Mouse (Mus musculus): Measurements from ENCODE around the gene Rab44. TPM values are rescaled to one million over a fixed set of nuclear protein-coding genes. Genes with fewer than 3 reads are reported as not detected.

Rab44 gene
- polyA plus RNA-seq, 1 experiment from 2014 or later, result 0.15 TPM

DNA sequence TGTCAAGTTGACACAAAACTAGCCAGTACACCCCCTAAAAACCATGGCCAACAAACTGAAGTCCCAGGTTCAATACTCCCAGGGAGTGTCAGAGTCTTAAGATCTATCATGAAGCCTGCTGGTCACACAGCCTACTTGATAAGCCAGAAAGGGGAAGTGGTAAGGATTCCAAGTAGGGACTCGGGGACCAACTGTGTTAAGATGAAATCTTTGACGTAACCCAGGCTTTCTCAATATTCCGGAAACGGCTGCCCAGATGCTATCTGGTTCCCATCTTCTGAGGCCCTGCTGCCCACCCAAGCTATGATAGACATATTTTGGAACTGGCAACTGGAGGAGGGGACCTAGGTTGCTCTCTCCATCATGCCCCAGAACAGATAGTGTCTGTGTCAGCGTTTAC is 2.6 kb upstream of the Rab44 start:
- Histone ChIP-seq H3K27me3 (replicated peaks) (no peaks in the 10 kb centered on the region), H3K36me3 (no peaks in the 10 kb centered on the region), H3K4me2 (no peak overlapping the region), H3K9me3 (replicated peaks) (no peaks in the 10 kb centered on the region), H3K9ac (replicated peaks) (no peak overlapping the region), H3K4me1 (no peaks in the 10 kb centered on the region), H3K27ac (replicated peaks) (no peak overlapping the region), H3K4me3 (replicated peaks) (no peak overlapping the region)
- WGBS, result 88% methylated on average over 5 of the region's 5 CpGs
- no peak for ATAC-seq (ENCODE audit: low FRiP score)

DNA sequence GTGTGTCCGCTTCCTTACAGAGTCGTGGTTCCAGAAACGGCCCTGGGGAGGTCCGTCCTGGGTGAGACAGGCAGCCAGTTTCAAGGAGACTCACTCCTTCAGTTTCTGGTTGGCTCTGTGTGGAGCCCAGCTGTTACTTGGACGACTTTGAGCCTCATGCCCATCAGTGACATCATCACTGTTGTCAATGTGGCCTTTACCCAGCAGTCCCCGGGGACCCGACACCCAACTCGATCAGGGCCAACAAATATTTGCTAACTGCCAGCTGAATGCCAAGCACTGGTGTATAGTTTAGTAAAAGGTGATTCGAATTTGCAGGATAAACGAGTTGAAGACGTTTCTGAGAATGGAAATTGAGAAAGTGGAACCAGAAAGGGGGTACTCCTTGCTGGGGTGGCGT is 2.1 kb downstream of the Rab44 start:
- ATAC-seq (ENCODE audit: low FRiP score), result no peak
- H3K4me3 ChIP-seq (replicated peaks), result no peak overlapping the region
- H3K9ac ChIP-seq (replicated peaks), result no peak overlapping the region
- no peaks in the 10 kb centered on the region for H3K9me3 ChIP-seq (replicated peaks)
- no peak overlapping the region for H3K4me2 ChIP-seq
- H3K27ac ChIP-seq (replicated peaks), result no peak overlapping the region
- no peaks in the 10 kb centered on the region for H3K36me3 ChIP-seq
- no peaks in the 10 kb centered on the region for H3K4me1 ChIP-seq
- 74% methylated on average over 12 of the region's 12 CpGs for WGBS
- no peaks in the 10 kb centered on the region for H3K27me3 ChIP-seq (replicated peaks)

DNA sequence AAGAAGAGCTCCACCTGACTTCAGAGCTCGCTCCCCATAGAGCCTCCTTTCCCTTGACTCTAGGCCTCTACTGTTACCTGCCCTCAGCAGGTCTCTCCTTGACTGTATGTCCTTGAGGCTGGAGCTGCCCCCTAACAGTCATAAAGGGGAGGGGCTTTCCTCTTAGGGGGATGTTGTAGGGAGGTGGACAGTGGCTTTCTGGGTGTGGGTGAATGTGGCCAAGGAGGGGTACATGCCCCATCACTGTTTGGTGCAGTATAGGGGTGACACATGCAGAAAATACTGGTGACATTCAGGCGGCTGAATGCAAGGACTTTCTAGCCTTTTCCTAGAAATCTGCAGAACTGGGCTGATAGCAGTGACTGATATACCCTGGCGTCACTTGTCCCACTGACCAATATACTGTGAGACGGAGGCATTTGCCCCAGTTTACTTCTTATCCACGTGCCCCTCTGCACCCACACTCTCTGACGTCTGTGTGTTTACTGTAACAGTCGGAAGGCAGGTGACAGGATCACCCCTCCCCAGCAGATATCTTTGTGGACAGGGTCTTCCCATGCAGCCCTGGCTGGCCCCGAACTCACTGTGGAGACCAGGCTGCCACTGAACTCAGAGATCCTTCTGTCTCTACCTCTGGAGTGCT is 3.2 kb downstream of the Rab44 start:
- no peak overlapping the region for H3K9ac ChIP-seq (replicated peaks)
- no peaks in the 10 kb centered on the region for H3K36me3 ChIP-seq
- no peak overlapping the region for H3K4me3 ChIP-seq (replicated peaks)
- H3K4me1 ChIP-seq, result no peaks in the 10 kb centered on the region
- no peaks in the 10 kb centered on the region for H3K27me3 ChIP-seq (replicated peaks)
- 80% methylated on average over 8 of the region's 8 CpGs for WGBS
- no peak overlapping the region for H3K27ac ChIP-seq (replicated peaks)
- no peak for ATAC-seq (ENCODE audit: low FRiP score)
- H3K9me3 ChIP-seq (replicated peaks), result no peaks in the 10 kb centered on the region
- H3K4me2 ChIP-seq, result no peak overlapping the region

DNA sequence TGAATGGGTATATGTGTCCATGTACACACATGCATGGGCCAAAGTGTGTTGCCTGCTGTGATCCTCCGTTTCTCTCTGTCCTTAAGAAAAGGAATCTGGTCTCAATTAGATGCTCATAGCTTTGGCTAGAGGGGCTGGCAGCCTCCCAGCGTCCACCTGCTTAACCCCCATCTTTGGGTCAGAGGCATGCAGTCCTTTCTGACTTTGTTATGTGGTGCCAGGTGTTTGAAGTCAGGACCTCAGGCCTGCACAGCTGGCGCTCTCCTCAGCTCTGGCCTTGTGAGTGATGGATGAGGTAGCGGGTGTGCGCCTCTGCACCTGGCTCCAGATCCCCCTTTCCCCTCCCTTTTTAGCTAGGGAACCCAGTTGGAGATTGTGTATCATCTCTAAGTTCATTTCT is 4.1 kb downstream of the Rab44 start:
- Histone ChIP-seq H3K4me2 (no peak overlapping the region), H3K4me3 (replicated peaks) (no peak overlapping the region), H3K27ac (replicated peaks) (no peak overlapping the region), H3K36me3 (no peaks in the 10 kb centered on the region), H3K4me1 (no peaks in the 10 kb centered on the region), H3K9me3 (replicated peaks) (no peaks in the 10 kb centered on the region), H3K9ac (replicated peaks) (no peak overlapping the region), H3K27me3 (replicated peaks) (no peaks in the 10 kb centered on the region)
- ATAC-seq (ENCODE audit: low FRiP score), result no peak
- WGBS, result 62% methylated on average over 5 of the region's 5 CpGs

DNA sequence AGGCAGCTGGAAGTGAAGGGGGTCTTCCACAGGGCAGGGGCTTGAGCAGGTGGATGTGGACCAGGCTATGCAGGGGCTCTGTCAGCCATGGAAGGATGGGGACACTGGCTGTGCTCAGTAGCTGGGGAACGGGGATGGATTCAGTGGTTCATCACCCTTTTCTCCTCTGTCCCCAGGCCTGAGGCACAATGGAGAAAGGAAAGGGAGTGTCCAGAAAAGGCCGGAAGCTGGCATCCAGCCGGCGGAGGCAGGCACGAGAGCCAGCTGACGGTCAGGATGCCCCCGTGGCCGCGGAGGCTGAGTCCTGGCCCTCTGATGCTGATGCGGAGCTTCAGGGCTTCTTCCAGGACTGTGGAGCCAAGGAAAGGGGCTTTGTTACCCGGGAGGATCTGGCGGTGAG is 6.7 kb downstream of the Rab44 start:
- no peak overlapping the region for H3K9ac ChIP-seq (replicated peaks)
- no peaks in the 10 kb centered on the region for H3K27me3 ChIP-seq (replicated peaks)
- ATAC-seq (ENCODE audit: low FRiP score), result no peak
- H3K36me3 ChIP-seq, result no peaks in the 10 kb centered on the region
- no peaks in the 10 kb centered on the region for H3K4me1 ChIP-seq
- H3K27ac ChIP-seq (replicated peaks), result no peak overlapping the region
- no peaks in the 10 kb centered on the region for H3K9me3 ChIP-seq (replicated peaks)
- no peak overlapping the region for H3K4me3 ChIP-seq (replicated peaks)
- WGBS, result 60% methylated on average over 12 of the region's 12 CpGs
- no peak overlapping the region for H3K4me2 ChIP-seq

DNA sequence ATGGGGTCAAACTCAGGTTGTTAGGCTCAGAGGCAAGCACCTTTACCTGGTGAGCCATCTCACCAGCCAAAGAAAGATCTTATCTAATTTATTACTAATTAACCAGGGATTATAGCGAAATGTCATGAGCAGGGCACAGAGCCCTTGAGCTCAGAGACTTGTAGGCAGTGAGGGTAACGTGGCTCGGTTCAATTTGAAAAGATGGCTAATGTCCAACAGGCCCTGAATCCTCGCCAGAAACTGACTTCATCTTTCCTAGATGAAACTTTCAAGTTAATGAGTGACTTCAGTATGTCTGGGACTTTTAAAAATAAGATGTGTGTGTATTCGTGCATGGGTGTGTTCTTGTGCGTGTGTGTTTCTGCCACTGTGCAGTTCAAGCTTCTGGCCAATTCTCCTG is 8.9 kb downstream of the Rab44 start:
- H3K27ac ChIP-seq (replicated peaks), result no peak overlapping the region
- H3K9me3 ChIP-seq (replicated peaks), result no peaks in the 10 kb centered on the region
- no peak overlapping the region for H3K9ac ChIP-seq (replicated peaks)
- H3K36me3 ChIP-seq, result no peaks in the 10 kb centered on the region
- no peaks in the 10 kb centered on the region for H3K4me1 ChIP-seq
- H3K27me3 ChIP-seq (replicated peaks), result no peaks in the 10 kb centered on the region
- ATAC-seq (ENCODE audit: low FRiP score), result no peak
- 76% methylated on average over 6 of the region's 6 CpGs for WGBS
- H3K4me2 ChIP-seq, result no peak overlapping the region
- no peak overlapping the region for H3K4me3 ChIP-seq (replicated peaks)

DNA sequence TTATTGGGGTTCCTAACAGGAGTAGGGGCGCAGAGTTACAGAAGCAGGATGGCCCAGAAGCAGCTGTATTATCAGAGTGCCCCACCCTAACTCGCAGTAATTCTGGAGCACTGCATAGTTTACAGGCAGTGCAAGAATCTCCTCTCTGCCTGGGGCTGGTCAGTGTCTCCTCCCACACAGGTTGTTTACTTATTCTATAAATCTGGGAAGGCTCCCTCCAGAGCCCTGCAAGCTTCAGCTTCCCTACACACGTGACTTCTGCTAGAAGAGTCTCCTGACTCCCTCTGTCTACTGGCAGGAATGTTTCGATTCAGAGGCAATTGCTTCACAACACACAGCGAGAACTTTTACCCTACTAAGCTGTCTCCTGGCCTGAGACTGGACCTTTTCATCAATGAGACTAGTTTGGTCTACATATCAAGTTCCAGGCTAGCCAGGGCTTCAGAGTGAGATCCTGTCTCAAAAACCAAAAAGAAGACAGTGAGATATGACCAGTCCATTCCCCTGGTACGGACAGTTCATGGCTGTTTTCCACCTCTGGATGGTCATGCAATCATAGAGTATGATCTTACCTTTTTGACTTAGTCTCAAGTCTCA is 9.7 kb downstream of the Rab44 start:
- Histone ChIP-seq H3K9me3 (replicated peaks) (no peaks in the 10 kb centered on the region), H3K27me3 (replicated peaks) (no peaks in the 10 kb centered on the region), H3K4me1 (no peaks in the 10 kb centered on the region), H3K9ac (replicated peaks) (no peak overlapping the region), H3K36me3 (no peaks in the 10 kb centered on the region), H3K27ac (replicated peaks) (no peak overlapping the region), H3K4me3 (replicated peaks) (no peak overlapping the region), H3K4me2 (no peak overlapping the region)
- WGBS, result 74% methylated on average over 6 of the region's 6 CpGs
- no peak for ATAC-seq (ENCODE audit: low FRiP score)

DNA sequence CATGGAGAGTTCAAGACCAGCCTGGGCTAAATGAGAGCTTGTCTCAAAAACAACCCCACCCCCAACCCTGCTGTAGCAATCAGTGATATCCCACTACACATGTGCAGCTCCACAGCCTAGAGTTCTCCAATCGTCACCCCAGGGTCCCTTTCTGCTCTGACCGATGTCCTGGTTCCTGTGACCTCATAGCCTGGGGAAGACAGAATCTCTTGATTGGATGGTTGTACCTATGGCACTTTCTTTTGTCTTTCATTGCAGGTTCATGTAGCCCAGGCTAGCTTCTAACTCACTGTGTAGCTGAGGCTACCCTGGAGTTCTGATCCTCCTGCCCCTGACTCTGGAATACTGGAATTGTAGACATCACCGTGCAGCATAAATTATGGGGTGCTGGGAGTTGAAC is 12.6 kb downstream of the Rab44 start:
- Histone ChIP-seq H3K4me1 (no peaks in the 10 kb centered on the region), H3K27ac (replicated peaks) (no peak overlapping the region), H3K36me3 (no peaks in the 10 kb centered on the region), H3K9me3 (replicated peaks) (no peaks in the 10 kb centered on the region), H3K4me2 (no peak overlapping the region), H3K4me3 (replicated peaks) (no peak overlapping the region), H3K27me3 (replicated peaks) (no peaks in the 10 kb centered on the region), H3K9ac (replicated peaks) (no peak overlapping the region)
- ATAC-seq (ENCODE audit: low FRiP score), result no peak
- WGBS, result 96% methylated on average over 3 of the region's 3 CpGs

DNA sequence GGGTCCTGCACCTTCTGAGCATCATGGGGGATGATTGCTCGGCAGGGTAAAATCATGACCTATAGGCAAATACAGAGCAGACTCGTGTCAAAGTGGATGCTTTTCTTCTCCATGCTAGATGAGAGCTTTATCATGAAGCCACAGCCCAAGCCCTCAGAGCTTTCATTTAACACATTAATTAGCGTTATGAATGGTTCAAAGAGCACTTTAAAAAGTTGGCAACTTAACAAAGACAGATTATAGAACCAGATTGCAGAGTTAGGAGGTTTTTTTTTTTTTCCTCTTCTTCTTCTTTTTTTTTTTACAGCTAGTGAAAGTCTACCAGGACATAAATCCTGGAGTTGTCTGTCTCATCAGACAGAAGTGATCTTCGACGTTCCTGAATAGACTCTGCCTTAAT is 15.4 kb downstream of the Rab44 start:
- Histone ChIP-seq H3K36me3 (no peaks in the 10 kb centered on the region), H3K4me2 (no peak overlapping the region), H3K9me3 (replicated peaks) (no peaks in the 10 kb centered on the region), H3K27me3 (replicated peaks) (no peaks in the 10 kb centered on the region), H3K9ac (replicated peaks) (no peak overlapping the region), H3K4me1 (no peaks in the 10 kb centered on the region), H3K4me3 (replicated peaks) (no peak overlapping the region), H3K27ac (replicated peaks) (no peak overlapping the region)
- 33% methylated on average over 5 of the region's 5 CpGs for WGBS
- no peak for ATAC-seq (ENCODE audit: low FRiP score)

DNA sequence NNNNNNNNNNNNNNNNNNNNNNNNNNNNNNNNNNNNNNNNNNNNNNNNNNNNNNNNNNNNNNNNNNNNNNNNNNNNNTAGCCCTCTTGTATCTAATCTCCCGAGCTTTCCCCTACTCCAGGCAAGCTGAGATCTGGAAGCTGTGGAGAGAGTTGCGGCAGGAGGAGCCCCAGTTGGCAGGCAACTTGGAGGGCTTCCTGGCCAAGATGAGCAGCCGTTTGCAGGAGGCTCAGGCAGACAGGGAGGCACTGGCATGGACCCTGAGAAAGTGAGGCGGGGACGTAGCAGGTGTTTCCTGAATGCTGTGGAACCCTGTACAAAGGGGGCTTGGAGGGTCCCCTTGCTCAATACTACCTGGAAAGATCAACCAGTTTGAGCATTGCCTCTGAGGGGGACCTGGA is 21.1 kb downstream of the Rab44 start:
- H3K36me3 ChIP-seq, result no peaks in the 10 kb centered on the region
- WGBS, result 76% methylated on average over 5 of the region's 5 CpGs
- no peaks in the 10 kb centered on the region for H3K4me1 ChIP-seq
- H3K4me3 ChIP-seq (replicated peaks), result no peak overlapping the region
- H3K9me3 ChIP-seq (replicated peaks), result no peaks in the 10 kb centered on the region
- no peak overlapping the region for H3K27ac ChIP-seq (replicated peaks)
- ATAC-seq (ENCODE audit: low FRiP score), result no peak
- H3K27me3 ChIP-seq (replicated peaks), result no peaks in the 10 kb centered on the region
- no peak overlapping the region for H3K9ac ChIP-seq (replicated peaks)
- H3K4me2 ChIP-seq, result no peak overlapping the region

DNA sequence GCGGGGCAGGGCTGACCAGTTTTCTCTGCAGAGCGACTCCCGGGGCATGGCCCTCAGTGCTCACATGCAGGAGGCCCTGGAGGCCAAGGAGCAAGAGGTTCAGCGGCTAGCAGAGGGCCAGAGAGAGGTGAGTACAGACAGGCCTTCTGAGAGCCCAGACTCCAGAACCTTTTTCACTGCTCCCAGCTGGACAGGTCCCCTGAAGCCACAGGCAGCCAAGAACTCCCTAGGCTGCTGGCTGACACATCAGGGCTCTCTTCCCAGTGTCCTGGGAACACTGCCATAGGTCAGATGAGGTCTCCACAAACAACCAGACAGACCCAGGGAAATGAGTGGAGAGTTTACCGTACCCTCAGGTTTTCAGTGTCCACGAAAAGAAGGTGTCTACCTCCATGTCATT is 22.3 kb downstream of the Rab44 start:
- Histone ChIP-seq H3K4me2 (no peak overlapping the region), H3K9ac (replicated peaks) (no peak overlapping the region), H3K4me1 (no peaks in the 10 kb centered on the region), H3K4me3 (replicated peaks) (no peak overlapping the region), H3K36me3 (no peaks in the 10 kb centered on the region), H3K27ac (replicated peaks) (no peak overlapping the region), H3K27me3 (replicated peaks) (no peaks in the 10 kb centered on the region), H3K9me3 (replicated peaks) (no peaks in the 10 kb centered on the region)
- WGBS, result 76% methylated on average over 6 of the region's 6 CpGs
- no peak for ATAC-seq (ENCODE audit: low FRiP score)

DNA sequence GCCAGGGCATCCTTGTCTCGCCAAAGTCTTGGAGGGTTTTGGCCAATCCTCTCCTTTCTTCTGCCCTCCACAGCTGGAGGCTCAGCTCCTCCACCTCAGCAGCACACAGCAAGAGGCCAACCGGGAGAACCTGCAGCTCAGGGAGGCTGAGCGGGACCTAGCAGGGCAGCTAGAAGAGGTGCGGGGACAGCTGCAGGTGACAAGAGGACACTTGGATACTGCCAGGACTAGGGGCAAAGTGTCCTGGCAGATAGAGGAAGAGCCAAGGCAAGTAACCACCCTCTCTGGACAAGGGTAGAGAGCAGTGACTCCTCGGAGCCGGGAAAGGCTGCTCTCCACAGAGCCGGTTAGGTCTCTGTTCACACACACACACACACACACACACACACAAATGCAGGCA is 24.0 kb downstream of the Rab44 start:
- H3K36me3 ChIP-seq, result no peaks in the 10 kb centered on the region
- no peak overlapping the region for H3K9ac ChIP-seq (replicated peaks)
- ATAC-seq (ENCODE audit: low FRiP score), result no peak
- WGBS, result 87% methylated on average over 7 of the region's 7 CpGs
- H3K4me2 ChIP-seq, result no peak overlapping the region
- H3K27me3 ChIP-seq (replicated peaks), result no peaks in the 10 kb centered on the region
- H3K4me3 ChIP-seq (replicated peaks), result no peak overlapping the region
- no peak overlapping the region for H3K27ac ChIP-seq (replicated peaks)
- H3K4me1 ChIP-seq, result no peaks in the 10 kb centered on the region
- no peaks in the 10 kb centered on the region for H3K9me3 ChIP-seq (replicated peaks)
